Mouse (Mus musculus) bone marrow, adult 2 months (tissue): ENCODE results near the gene Reep6.

Experiments used
- CTCF ChIP-seq: fragments of 200-500 bp; IDR thresholded peaks from 2 replicates; pipeline ENCODE4 v1.5.1; 2011; ENCODE audit warnings: low read length, control low read depth; ENCODE audit not compliant: control insufficient read depth, insufficient read depth
- POLR2A ChIP-seq: fragments of 200-500 bp; IDR thresholded peaks from 2 replicates; pipeline ENCODE4 v1.6.1; 2011; ENCODE audit warnings: low read depth, mild to moderate bottlenecking, control low read depth, low read length, borderline replicate concordance; ENCODE audit not compliant: control insufficient read depth

GRCm38 (mm10) chr10:80299301-80299700, 30.5 kb upstream of the Reep6 start:
- no peak for TF ChIP-seq POLR2A
- no peak for TF ChIP-seq CTCF
